Mouse (Mus musculus) heart, embryonic 13.5 days (tissue): ENCODE measurements around the gene A430033K04Rik. TPM values are rescaled to one million over a fixed set of nuclear protein-coding genes. Genes with fewer than 3 reads are reported as not detected.

ENCODE experiments used
- ATAC-seq: fragments of 200-750 bp; cut with Nextera tagmentation; 2 replicates; pipeline ENCODE4 v1.8.0; 2017; ENCODE audit warnings: moderate TSS enrichment; ENCODE audit not compliant: insufficient number of reproducible peaks, low FRiP score, low TSS enrichment; ENCODE audit errors: extremely low read depth
- H3K27ac ChIP-seq: fragments of 300-500 bp; sonication (generic); replicated peaks from 2 replicates; pipeline ENCODE4 v1.5.1; 2015; ENCODE audit warnings: moderate library complexity, mild to moderate bottlenecking, inconsistent platforms
- H3K27me3 ChIP-seq: fragments of 300-500 bp; sonication (generic); replicated peaks from 2 replicates; pipeline ENCODE4 v1.6.1; 2015; ENCODE audit warnings: mild to moderate bottlenecking, inconsistent platforms
- H3K36me3 ChIP-seq: fragments of 300-500 bp; sonication (generic); 2 replicates; pipeline ENCODE4 v1.6.1; 2015; ENCODE audit warnings: mild to moderate bottlenecking, inconsistent platforms
- H3K4me1 ChIP-seq: fragments of 300-500 bp; sonication (generic); 2 replicates; pipeline ENCODE4 v1.6.1; 2015; ENCODE audit warnings: inconsistent platforms
- H3K4me2 ChIP-seq: fragments of 300-500 bp; sonication (generic); 2 replicates; pipeline ENCODE4 v1.6.1; 2015; ENCODE audit warnings: inconsistent platforms, mild to moderate bottlenecking, moderate library complexity
- H3K4me3 ChIP-seq: fragments of 300-500 bp; sonication (generic); 2 replicates; pipeline ENCODE4 v1.5.1; 2015; ENCODE audit warnings: moderate library complexity, mild to moderate bottlenecking, inconsistent platforms
- H3K9ac ChIP-seq: fragments of 300-500 bp; sonication (generic); 2 replicates; pipeline ENCODE4 v1.6.1; 2015; ENCODE audit warnings: inconsistent platforms, mild to moderate bottlenecking, moderate library complexity
- H3K9me3 ChIP-seq: fragments of 300-500 bp; sonication (generic); 2 replicates; pipeline ENCODE4 v1.6.1; 2016; ENCODE audit warnings: inconsistent platforms
- WGBS: fragments of 180-500 bp; shearing (Covaris S2); methylation state at CpG from one replicate; pipeline ENCODE4 v1.1.7; 2015; ENCODE audit warnings: mixed read lengths; 5-methylcytosine and 5-hydroxymethylcytosine counted together
- polyA plus RNA-seq: library from polyadenylated mRNA; unstranded; fragments of >200 nt; fragmentation: Nextera tagmentation; extraction: Ambion mirVana; gene quantifications from 2 replicates; pipeline ENCODE4 v1.2.1, GENCODE M21; 2015

The A430033K04Rik gene
- polyA plus RNA-seq, 1 experiment from 2014 or later: 7.3 TPM

DNA sequence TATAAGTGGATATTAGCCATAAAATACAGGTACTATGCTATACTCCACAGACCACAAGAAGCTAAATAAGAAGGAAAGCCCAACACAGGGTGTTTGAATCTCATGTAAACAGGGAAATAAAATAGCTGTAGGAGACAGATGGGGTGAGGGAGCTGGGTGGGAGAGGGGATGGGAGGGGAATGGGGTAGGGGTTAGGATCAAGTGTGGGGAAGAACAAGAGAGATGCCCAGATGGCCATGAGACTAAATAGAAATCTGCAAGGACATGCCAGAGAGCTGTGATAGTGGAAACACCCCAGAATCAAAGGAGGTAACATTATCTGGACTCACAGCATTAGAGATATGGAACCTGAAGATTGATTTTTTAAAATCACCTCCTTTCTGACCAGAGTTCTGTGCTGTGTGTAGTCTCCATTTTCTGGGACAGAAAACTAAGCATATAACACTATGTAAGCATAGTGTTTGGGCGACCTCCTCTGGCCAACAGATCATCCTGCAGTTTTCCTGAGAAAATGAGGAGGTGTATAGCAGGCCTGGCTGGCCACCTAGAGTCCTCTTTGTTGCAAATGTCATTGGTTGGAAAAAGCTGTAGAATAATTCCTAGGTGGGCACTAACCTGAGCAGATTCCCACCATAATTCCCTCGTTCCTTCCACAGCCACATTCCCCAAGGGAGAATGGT, 34.0 kb downstream of the A430033K04Rik start:
- H3K4me1 ChIP-seq: no peaks in the 10 kb centered on the region
- no peaks in the 10 kb centered on the region for H3K9me3 ChIP-seq
- no peak overlapping the region for H3K4me2 ChIP-seq
- no peak overlapping the region for H3K27ac ChIP-seq
- no peaks in the 10 kb centered on the region for H3K27me3 ChIP-seq
- ATAC-seq: no peak
- H3K36me3 ChIP-seq: peaks cover under 1% of the 10 kb centered on the region; the same call in 1 of the 2 replicates
- no peak overlapping the region for H3K4me3 ChIP-seq
- no peak overlapping the region for H3K9ac ChIP-seq
- 14% methylated on average over 2 of the region's 2 CpGs for WGBS

- Histone ChIP-seq H3K9me3 (no peaks in the 10 kb centered on the region), H3K4me1 (no peaks in the 10 kb centered on the region), H3K4me2 (no peak overlapping the region), H3K36me3 (no peaks in the 10 kb centered on the region), H3K27ac (no peak overlapping the region), H3K9ac (no peak overlapping the region), H3K27me3 (no peaks in the 10 kb centered on the region), H3K4me3 (no peak overlapping the region)
- no peak for ATAC-seq
- 76% methylated on average over 3 of the region's 3 CpGs for WGBS
Measured at GRCm38 (mm10) chr5:138657407-138657806, 34.7 kb downstream of the A430033K04Rik start.

DNA sequence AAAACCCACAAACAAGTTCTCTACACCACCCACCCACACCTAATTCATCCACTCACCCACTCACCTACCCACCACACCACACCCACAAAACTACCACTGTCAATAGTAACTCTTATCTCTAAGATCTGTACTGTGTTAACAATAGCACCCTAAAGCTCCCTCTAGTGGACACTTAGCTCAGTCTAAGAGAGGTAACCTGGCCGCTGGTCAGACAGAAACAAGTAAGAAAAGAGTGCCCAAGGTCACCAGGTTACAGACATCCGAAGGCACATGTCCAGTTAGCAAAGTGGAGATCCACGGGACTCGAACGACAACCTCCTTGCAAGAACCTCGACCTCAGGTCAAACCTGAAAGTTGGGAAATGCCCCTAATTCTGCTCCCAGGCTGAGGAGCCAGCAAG, 35.2 kb downstream of the A430033K04Rik start:
- Histone ChIP-seq H3K4me2 (no peak overlapping the region), H3K4me3 (no peak overlapping the region), H3K9me3 (no peaks in the 10 kb centered on the region), H3K36me3 (no peaks in the 10 kb centered on the region), H3K9ac (no peak overlapping the region), H3K4me1 (no peaks in the 10 kb centered on the region), H3K27me3 (no peaks in the 10 kb centered on the region), H3K27ac (no peak overlapping the region)
- ATAC-seq: no peak
- 39% methylated on average over 6 of the region's 6 CpGs for WGBS

DNA sequence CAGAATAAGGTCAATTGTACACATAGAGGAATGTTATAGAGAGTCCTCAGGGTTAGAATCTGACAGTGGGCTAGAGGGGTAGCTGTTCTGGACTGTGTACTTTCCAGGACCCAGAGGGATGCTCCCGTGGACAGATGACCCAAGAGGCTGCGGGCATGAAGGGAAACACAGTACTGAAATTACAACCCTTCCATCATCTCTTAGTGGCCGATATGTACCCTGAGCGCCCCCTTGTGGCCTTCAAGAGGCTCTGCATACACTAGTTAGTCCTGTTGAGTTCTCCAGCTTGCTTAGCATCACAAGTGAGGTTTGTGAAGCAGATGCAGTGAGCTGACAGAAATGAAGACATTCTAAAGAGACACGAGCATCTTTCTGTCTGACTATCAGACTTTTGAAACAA, 36.3 kb downstream of the A430033K04Rik start:
- no peak overlapping the region for H3K27ac ChIP-seq
- no peaks in the 10 kb centered on the region for H3K27me3 ChIP-seq
- H3K9ac ChIP-seq: no peak overlapping the region
- 18% methylated on average over 5 of the region's 5 CpGs for WGBS
- no peaks in the 10 kb centered on the region for H3K4me1 ChIP-seq
- H3K36me3 ChIP-seq: no peaks in the 10 kb centered on the region
- ATAC-seq: no peak
- no peak overlapping the region for H3K4me2 ChIP-seq
- H3K4me3 ChIP-seq: no peak overlapping the region
- no peaks in the 10 kb centered on the region for H3K9me3 ChIP-seq

DNA sequence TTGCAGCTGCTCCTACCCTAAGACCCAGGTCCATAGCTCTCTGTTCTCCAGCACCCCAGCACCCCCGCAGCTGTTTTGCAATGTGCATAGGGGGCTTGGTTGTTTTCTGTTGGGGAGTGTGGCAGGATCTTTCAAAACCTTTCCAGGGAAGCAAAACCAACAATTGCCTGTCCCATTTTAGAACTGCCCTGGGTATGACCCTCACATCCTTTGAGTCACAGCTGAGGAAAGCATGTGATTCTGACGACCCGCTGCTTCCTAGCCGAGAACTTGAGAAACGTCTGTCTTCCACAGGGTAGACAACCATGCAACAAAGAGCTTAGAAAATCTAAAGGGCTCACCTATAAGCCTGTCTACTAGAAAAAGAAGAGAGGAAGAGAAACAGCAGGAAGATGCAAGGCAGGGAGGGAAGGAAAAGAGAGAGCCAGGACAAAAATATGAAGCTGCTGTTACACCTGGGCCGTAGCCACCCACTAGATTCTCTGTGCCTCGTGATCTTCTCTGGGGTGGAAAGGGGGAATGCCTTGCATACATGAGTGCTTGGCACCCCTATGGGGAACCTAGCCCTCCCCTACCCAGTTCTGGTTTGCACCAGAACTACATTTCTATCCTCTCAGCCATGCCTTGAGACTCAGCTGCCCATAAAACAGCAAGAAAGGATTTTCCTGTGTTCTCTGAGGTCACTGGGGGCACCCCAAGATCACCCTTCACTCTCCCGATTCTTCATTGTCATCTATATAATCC, 60.5 kb downstream of the A430033K04Rik start:
- Histone ChIP-seq H3K36me3 (no peaks in the 10 kb centered on the region), H3K4me2 (no peak overlapping the region), H3K4me1 (peaks cover 7% of the 10 kb centered on the region), H3K4me3 (no peak overlapping the region), H3K27ac (no peak overlapping the region), H3K9ac (peak overlapping the region; percentile 47; the same call in 1 of the 2 replicates), H3K9me3 (no peaks in the 10 kb centered on the region), H3K27me3 (no peaks in the 10 kb centered on the region)
- no peak for ATAC-seq
- 45% methylated on average over 8 of the region's 8 CpGs for WGBS

GRCm38 (mm10) chr5:138683821-138684220, 61.2 kb downstream of the A430033K04Rik start:
- Histone ChIP-seq H3K4me2 (no peak overlapping the region), H3K27ac (no peak overlapping the region), H3K9ac (no peak overlapping the region), H3K4me3 (no peak overlapping the region), H3K4me1 (peaks cover 7% of the 10 kb centered on the region), H3K36me3 (no peaks in the 10 kb centered on the region), H3K27me3 (no peaks in the 10 kb centered on the region), H3K9me3 (no peaks in the 10 kb centered on the region)
- WGBS: 97% methylated on average over 7 of the region's 7 CpGs
- no peak for ATAC-seq

DNA sequence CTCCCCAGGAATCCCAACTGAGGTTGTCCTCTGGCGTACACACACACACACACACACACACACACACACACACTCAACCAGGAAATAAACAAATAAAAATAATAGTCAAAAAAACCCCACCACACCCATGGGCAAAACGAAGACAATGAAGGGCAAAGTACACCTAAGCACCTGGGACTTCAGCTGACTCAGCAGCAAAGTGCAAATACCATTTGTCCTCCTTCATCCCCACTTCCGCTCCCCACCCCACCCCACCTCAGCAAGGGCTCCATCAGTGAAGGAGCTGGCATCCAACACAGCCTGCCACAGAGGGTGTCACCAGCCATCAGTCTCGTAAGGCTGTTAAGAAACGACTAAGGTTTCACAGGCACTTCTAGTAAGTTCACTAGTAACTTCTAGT, 64.8 kb downstream of the A430033K04Rik start:
- Histone ChIP-seq H3K4me2 (no peak overlapping the region), H3K4me1 (peaks cover 19% of the 10 kb centered on the region), H3K4me3 (no peak overlapping the region), H3K9me3 (no peaks in the 10 kb centered on the region), H3K36me3 (no peaks in the 10 kb centered on the region), H3K27me3 (no peaks in the 10 kb centered on the region), H3K27ac (no peak overlapping the region), H3K9ac (no peak overlapping the region)
- ATAC-seq: no peak
- WGBS: 54% methylated on average over 5 of the region's 5 CpGs

GRCm38 (mm10) chr5:138689254-138689653, 66.6 kb downstream of the A430033K04Rik start:
- no peak overlapping the region for H3K27ac ChIP-seq
- H3K9me3 ChIP-seq: no peaks in the 10 kb centered on the region
- H3K36me3 ChIP-seq: no peaks in the 10 kb centered on the region
- H3K27me3 ChIP-seq: no peaks in the 10 kb centered on the region
- H3K4me3 ChIP-seq: no peak overlapping the region
- H3K9ac ChIP-seq: no peak overlapping the region
- H3K4me1 ChIP-seq: peaks cover 13% of the 10 kb centered on the region
- H3K4me2 ChIP-seq: no peak overlapping the region
- no peak for ATAC-seq
- 69% methylated on average over 5 of the region's 5 CpGs for WGBS

- Histone ChIP-seq H3K4me3 (no peak overlapping the region), H3K9ac (no peak overlapping the region), H3K4me1 (peaks cover 22% of the 10 kb centered on the region), H3K27ac (no peak overlapping the region), H3K36me3 (no peaks in the 10 kb centered on the region), H3K9me3 (no peaks in the 10 kb centered on the region), H3K27me3 (no peaks in the 10 kb centered on the region), H3K4me2 (no peak overlapping the region)
- ATAC-seq: no peak
Measured at GRCm38 (mm10) chr5:138692936-138693570, 70.4 kb downstream of the A430033K04Rik start.

GRCm38 (mm10) chr5:138694036-138694435, 71.4 kb downstream of the A430033K04Rik start:
- Histone ChIP-seq H3K4me3 (no peak overlapping the region), H3K9me3 (no peaks in the 10 kb centered on the region), H3K27me3 (no peaks in the 10 kb centered on the region), H3K27ac (no peak overlapping the region), H3K4me2 (no peak overlapping the region), H3K36me3 (no peaks in the 10 kb centered on the region), H3K9ac (no peak overlapping the region), H3K4me1 (peaks cover 25% of the 10 kb centered on the region)
- WGBS: 42% methylated on average over 2 of the region's 2 CpGs
- no peak for ATAC-seq

- H3K27ac ChIP-seq: no peak overlapping the region
- no peak for ATAC-seq
- peaks cover 21% of the 10 kb centered on the region for H3K4me1 ChIP-seq
- no peak overlapping the region for H3K4me3 ChIP-seq
- WGBS: 41% methylated on average over 4 of the region's 4 CpGs
- no peaks in the 10 kb centered on the region for H3K27me3 ChIP-seq
- no peak overlapping the region for H3K9ac ChIP-seq
- no peak overlapping the region for H3K4me2 ChIP-seq
- H3K9me3 ChIP-seq: no peaks in the 10 kb centered on the region
- H3K36me3 ChIP-seq: no peaks in the 10 kb centered on the region
Measured at GRCm38 (mm10) chr5:138694496-138695167, 72.0 kb downstream of the A430033K04Rik start.
